Mouse (Mus musculus) limb, embryonic 12.5 days (tissue): ENCODE results near the gene Phlda3. TPM values are rescaled to one million over a fixed set of nuclear protein-coding genes. Genes with fewer than 3 reads are reported as not detected.

Experiments
- ATAC-seq: fragments of 200-750 bp; cut with Nextera tagmentation; 2 replicates; pipeline ENCODE4 v1.8.0; 2017; ENCODE audit warnings: low read depth, moderate TSS enrichment; ENCODE audit not compliant: insufficient number of reproducible peaks, insufficient read depth, low FRiP score, low TSS enrichment
- H3K27ac ChIP-seq: fragments of 300-500 bp; sonication (generic); 2 replicates; pipeline ENCODE4 v1.5.1; 2016; ENCODE audit warnings: mild to moderate bottlenecking, moderate library complexity
- H3K27me3 ChIP-seq: fragments of 300-500 bp; sonication (generic); 2 replicates; pipeline ENCODE4 v1.6.1; 2016; ENCODE audit warnings: mild to moderate bottlenecking, moderate library complexity
- H3K36me3 ChIP-seq: fragments of 300-500 bp; sonication (generic); 2 replicates; pipeline ENCODE4 v1.6.1; 2016; ENCODE audit warnings: mild to moderate bottlenecking, moderate library complexity
- H3K4me1 ChIP-seq: fragments of 300-500 bp; sonication (generic); replicated peaks from 2 replicates; pipeline ENCODE4 v1.6.1; 2016
- H3K4me2 ChIP-seq: fragments of 300-500 bp; sonication (generic); 2 replicates; pipeline ENCODE4 v1.6.1; 2016; ENCODE audit warnings: mild to moderate bottlenecking, moderate library complexity
- H3K4me3 ChIP-seq: fragments of 300-500 bp; sonication (generic); replicated peaks from 2 replicates; pipeline ENCODE4 v1.5.1; 2016; ENCODE audit warnings: mild to moderate bottlenecking
- H3K9ac ChIP-seq: fragments of 300-500 bp; sonication (generic); replicated peaks from 2 replicates; pipeline ENCODE4 v1.6.1; 2016; ENCODE audit warnings: mild to moderate bottlenecking, moderate library complexity
- H3K9me3 ChIP-seq: fragments of 300-500 bp; sonication (generic); 2 replicates; pipeline ENCODE4 v1.6.1; 2016; ENCODE audit warnings: mild to moderate bottlenecking, moderate library complexity
- WGBS: fragments of 180-500 bp; shearing (Covaris S2); methylation state at CpG from one replicate; pipeline ENCODE4 v1.1.7; 2016; 5-methylcytosine and 5-hydroxymethylcytosine counted together
- polyA plus RNA-seq: library from polyadenylated mRNA; unstranded; fragments of >200 nt; fragmentation: Nextera tagmentation; extraction: Ambion mirVana; gene quantifications from 2 replicates; pipeline ENCODE4 v1.2.1, GENCODE M21; 2016

Gene Phlda3
- polyA plus RNA-seq, 1 experiment from 2014 or later = 43.6 TPM

GRCm38 (mm10) chr1:135777046-135777445, 11.1 kb downstream of the Phlda3 start:
- 91% methylated on average over 1 of the region's 1 CpGs for WGBS
- no peak overlapping the region for H3K9ac ChIP-seq
- no peaks in the 10 kb centered on the region for H3K9me3 ChIP-seq
- H3K27me3 ChIP-seq = no peaks in the 10 kb centered on the region
- ATAC-seq = no peak
- H3K4me1 ChIP-seq = peaks cover 21% of the 10 kb centered on the region
- H3K27ac ChIP-seq = 0 out of 2 replicates have a peak overlapping the region, but pooled peaks have one; percentile 42
- no peak overlapping the region for H3K4me3 ChIP-seq
- no peak overlapping the region for H3K4me2 ChIP-seq
- H3K36me3 ChIP-seq = no peaks in the 10 kb centered on the region

- no peaks in the 10 kb centered on the region for H3K36me3 ChIP-seq
- 24% methylated on average over 22 of the region's 22 CpGs for WGBS
- H3K4me2 ChIP-seq = peak within 1 kb of the TSS; percentile 27
- H3K9ac ChIP-seq = no peak within 1 kb of the TSS; the same call in 1 of the 2 replicates
- H3K27me3 ChIP-seq = no peaks in the 10 kb centered on the region
- H3K4me1 ChIP-seq = peaks cover 21% of the 10 kb centered on the region
- peak; percentile 58 for ATAC-seq
- peak within 1 kb of the TSS; percentile 54; the same call in 1 of the 2 replicates for H3K27ac ChIP-seq
- H3K9me3 ChIP-seq = no peaks in the 10 kb centered on the region
- H3K4me3 ChIP-seq = no peak within 1 kb of the TSS
Observed at GRCm38 (mm10) chr1:135778780-135779535, 13.0 kb downstream of the Phlda3 start, which contains the start of gene Tnni1. Tnni1 (plus strand) TSS chr1:135779434.

- 19% methylated on average over 4 of the region's 4 CpGs for WGBS
- Histone ChIP-seq H3K36me3 (no peaks in the 10 kb centered on the region), H3K4me3 (no peak overlapping the region), H3K27ac (no peak overlapping the region), H3K9me3 (no peaks in the 10 kb centered on the region), H3K4me1 (peaks cover 21% of the 10 kb centered on the region), H3K4me2 (no peak overlapping the region), H3K27me3 (no peaks in the 10 kb centered on the region), H3K9ac (no peak overlapping the region)
- ATAC-seq = no peak
Observed at GRCm38 (mm10) chr1:135780649-135781048, 14.7 kb downstream of the Phlda3 start.

- Histone ChIP-seq H3K27me3 (no peaks in the 10 kb centered on the region), H3K4me1 (peaks cover 21% of the 10 kb centered on the region), H3K4me2 (no peak overlapping the region), H3K9ac (no peak overlapping the region), H3K4me3 (no peak overlapping the region), H3K9me3 (no peaks in the 10 kb centered on the region), H3K36me3 (no peaks in the 10 kb centered on the region), H3K27ac (no peak overlapping the region)
- peak; percentile 64 for ATAC-seq
- 15% methylated on average over 13 of the region's 13 CpGs for WGBS
Observed at GRCm38 (mm10) chr1:135781220-135781619, 15.3 kb downstream of the Phlda3 start.

GRCm38 (mm10) chr1:135782816-135783215, 16.9 kb downstream of the Phlda3 start:
- no peak overlapping the region for H3K9ac ChIP-seq
- no peak overlapping the region for H3K27ac ChIP-seq
- H3K9me3 ChIP-seq = no peaks in the 10 kb centered on the region
- WGBS = 74% methylated on average over 10 of the region's 10 CpGs
- no peaks in the 10 kb centered on the region for H3K27me3 ChIP-seq
- no peaks in the 10 kb centered on the region for H3K36me3 ChIP-seq
- peaks cover 20% of the 10 kb centered on the region for H3K4me1 ChIP-seq
- H3K4me3 ChIP-seq = no peak overlapping the region
- no peak for ATAC-seq
- no peak overlapping the region for H3K4me2 ChIP-seq

- no peaks in the 10 kb centered on the region for H3K36me3 ChIP-seq
- H3K9me3 ChIP-seq = no peaks in the 10 kb centered on the region
- no peak for ATAC-seq
- H3K9ac ChIP-seq = no peak overlapping the region
- no peaks in the 10 kb centered on the region for H3K4me1 ChIP-seq
- H3K27ac ChIP-seq = no peak overlapping the region
- H3K4me3 ChIP-seq = no peak overlapping the region
- H3K27me3 ChIP-seq = peaks cover 4% of the 10 kb centered on the region
- H3K4me2 ChIP-seq = no peak overlapping the region
- WGBS = 49% methylated on average over 3 of the region's 3 CpGs
Observed at GRCm38 (mm10) chr1:135787799-135788198, 21.9 kb downstream of the Phlda3 start.

- ATAC-seq = no peak
- H3K4me2 ChIP-seq = 0 out of 2 replicates have a peak overlapping the region, but pooled peaks have one; percentile 27
- H3K27ac ChIP-seq = no peak overlapping the region
- peaks cover 13% of the 10 kb centered on the region for H3K27me3 ChIP-seq
- H3K9ac ChIP-seq = no peak overlapping the region
- no peak overlapping the region for H3K4me3 ChIP-seq
- 31% methylated on average over 10 of the region's 10 CpGs for WGBS
- H3K4me1 ChIP-seq = peaks cover 4% of the 10 kb centered on the region
- no peaks in the 10 kb centered on the region for H3K36me3 ChIP-seq
- H3K9me3 ChIP-seq = no peaks in the 10 kb centered on the region
Observed at GRCm38 (mm10) chr1:135788708-135789107, 22.8 kb downstream of the Phlda3 start.

GRCm38 (mm10) chr1:135789815-135790214, 23.9 kb downstream of the Phlda3 start:
- Histone ChIP-seq H3K9me3 (no peaks in the 10 kb centered on the region), H3K9ac (no peak overlapping the region), H3K4me2 (no peak overlapping the region), H3K36me3 (no peaks in the 10 kb centered on the region), H3K27ac (no peak overlapping the region), H3K27me3 (peaks cover 24% of the 10 kb centered on the region), H3K4me3 (no peak overlapping the region), H3K4me1 (peaks cover 14% of the 10 kb centered on the region)
- 9% methylated on average over 5 of the region's 5 CpGs for WGBS
- no peak for ATAC-seq

GRCm38 (mm10) chr1:135792143-135792939, 26.4 kb downstream of the Phlda3 start:
- H3K36me3 ChIP-seq = no peaks in the 10 kb centered on the region
- no peak overlapping the region for H3K9ac ChIP-seq
- peaks cover 35% of the 10 kb centered on the region for H3K27me3 ChIP-seq
- no peak overlapping the region for H3K4me2 ChIP-seq
- H3K4me3 ChIP-seq = no peak overlapping the region
- peaks cover 15% of the 10 kb centered on the region for H3K4me1 ChIP-seq
- WGBS = 67% methylated on average over 13 of the region's 13 CpGs
- no peak overlapping the region for H3K27ac ChIP-seq
- H3K9me3 ChIP-seq = no peaks in the 10 kb centered on the region
- no peak for ATAC-seq

GRCm38 (mm10) chr1:135793370-135794215, 27.7 kb downstream of the Phlda3 start:
- H3K27me3 ChIP-seq = peaks cover 35% of the 10 kb centered on the region

More at GRCm38 (mm10) chr1:135793370-135794215, 27.7 kb downstream of the Phlda3 start:
- Histone ChIP-seq H3K4me3 (peak overlapping the region; percentile 26), H3K9ac (no peak overlapping the region), H3K4me2 (peak overlapping the region; percentile 50), H3K27ac (no peak overlapping the region), H3K36me3 (no peaks in the 10 kb centered on the region), H3K4me1 (peaks cover 15% of the 10 kb centered on the region), H3K9me3 (no peaks in the 10 kb centered on the region)
- peak; percentile 24; the same call in 1 of the 2 replicates for ATAC-seq
- WGBS = 13% methylated on average over 27 of the region's 27 CpGs
